In genomic region chr8:120072827-120073226, GRCm38 (mm10) we compare ENCODE assay signal across 11 mouse cellular contexts. TPM values are rescaled to one million over a fixed set of nuclear protein-coding genes. Genes with fewer than 3 reads are reported as not detected.
DNase-seq lines count a peak whose midpoint lies in the region; ATAC-seq and TF ChIP-seq lines count a peak whose summit lies in the region.
"Had no signal": no experiment of that assay in that cellular context is flagged by ENCODE, and none has a peak within 500 bp of the region (broad histone marks: within the 10 kb centered on the region; RNA-seq: fewer than 3 reads in every experiment).

No protein-coding gene starts in this region.

- H3K9ac ChIP-seq in intestine, postnatal 0 days (ENCODE audit: low read depth, low read length) = no peak overlapping the region
- H3K9ac ChIP-seq in midbrain, embryonic 13.5 days (replicated peaks) = no peak overlapping the region; the same call in 1 of the 2 replicates

- intact Hi-C loops in heart, postnatal 36 days (cut with DNase I) = loop anchor here (5.0 kb wide), 1 partner anchor 291 kb away; no protein-coding TSS in a partner anchor

- no peak for ATAC-seq in intestine, postnatal 0 days
- no peak for ATAC-seq in monocyte, adult 5-6 weeks (replicated peaks; ENCODE audit: insufficient number of reproducible peaks, low FRiP score, low TSS enrichment, poor library complexity, severe bottlenecking)
- ATAC-seq in midbrain, embryonic 13.5 days = no peak
- ATAC-seq: inflammation-experienced regulatory T-cells, adult 6 months had no signal

- H3K27me3 ChIP-seq in embryonic facial prominence, embryonic 10.5 days (replicated peaks; ENCODE audit: low read depth, poor library complexity, severe bottlenecking) = peaks cover 14% of the 10 kb centered on the region; the same call in 1 of the 2 replicates
- no peaks in the 10 kb centered on the region for H3K27me3 ChIP-seq in intestine, postnatal 0 days (replicated peaks; ENCODE audit: control insufficient read depth, insufficient read depth, low read length)
- H3K27me3 ChIP-seq in midbrain, embryonic 13.5 days = no peaks in the 10 kb centered on the region

- peak; percentile 34 for DNase-seq in adrenal gland, postnatal 25 days
- no peak for DNase-seq in adrenal gland, adult 18-20 months (ENCODE audit: low spot score in 2 of 2)
- DNase-seq in embryonic facial prominence, embryonic 10.5 days (ENCODE audit: low spot score) = peak; percentile 21
- DNase-seq in heart, postnatal 36 days = peak; percentile 40 to 44
- peak; percentile 53 to 68 for DNase-seq in kidney, postnatal 36 days

- WGBS in embryonic facial prominence, embryonic 10.5 days = 86% methylated on average over 8 of the region's 8 CpGs
- 72% methylated on average over 8 of the region's 8 CpGs for WGBS in intestine, postnatal 0 days
- WGBS in midbrain, embryonic 13.5 days = 88% methylated on average over 8 of the region's 8 CpGs

- no peak overlapping the region for H3K27ac ChIP-seq in embryonic facial prominence, embryonic 10.5 days (replicated peaks)
- H3K27ac ChIP-seq in intestine, postnatal 0 days (ENCODE audit: low read depth, low read length) = no peak overlapping the region
- no peak overlapping the region for H3K27ac ChIP-seq in midbrain, embryonic 13.5 days
- H3K27ac ChIP-seq: forebrain, embryonic 10.5 days had no signal

- no peak overlapping the region for H3K4me3 ChIP-seq in embryonic facial prominence, embryonic 10.5 days
- H3K4me3 ChIP-seq in intestine, postnatal 0 days (ENCODE audit: low read depth, low read length) = no peak overlapping the region
- no peak overlapping the region for H3K4me3 ChIP-seq in midbrain, embryonic 13.5 days (replicated peaks)
- H3K4me3 ChIP-seq: forebrain, embryonic 10.5 days had no signal

- no peak overlapping the region for H3K4me2 ChIP-seq in intestine, postnatal 0 days (replicated peaks; ENCODE audit: low read depth)
- H3K4me2 ChIP-seq in midbrain, embryonic 13.5 days (replicated peaks) = no peak overlapping the region

- no peak for TF ChIP-seq CTCF in intestine, postnatal 0 days (IDR thresholded peaks at IDR 0.05; ENCODE audit: low read depth)

- no peaks in the 10 kb centered on the region for H3K9me3 ChIP-seq in embryonic facial prominence, embryonic 10.5 days
- no peaks in the 10 kb centered on the region for H3K9me3 ChIP-seq in intestine, postnatal 0 days (ENCODE audit: control insufficient read depth)
- H3K9me3 ChIP-seq in midbrain, embryonic 13.5 days = no peaks in the 10 kb centered on the region
- H3K9me3 ChIP-seq: forebrain, embryonic 10.5 days; G1E had no signal

- peaks cover 37% of the 10 kb centered on the region for H3K4me1 ChIP-seq in embryonic facial prominence, embryonic 10.5 days
- H3K4me1 ChIP-seq in intestine, postnatal 0 days (replicated peaks; ENCODE audit: control insufficient read depth, insufficient read depth, low read length) = no peaks in the 10 kb centered on the region
- H3K4me1 ChIP-seq in midbrain, embryonic 13.5 days (replicated peaks) = peaks cover 5% of the 10 kb centered on the region; the same call in 1 of the 2 replicates

- no peaks in the 10 kb centered on the region for H3K36me3 ChIP-seq in embryonic facial prominence, embryonic 10.5 days (replicated peaks)
- H3K36me3 ChIP-seq in intestine, postnatal 0 days (ENCODE audit: control insufficient read depth, insufficient read depth) = no peaks in the 10 kb centered on the region
- no peaks in the 10 kb centered on the region for H3K36me3 ChIP-seq in midbrain, embryonic 13.5 days
- H3K36me3 ChIP-seq: forebrain, embryonic 10.5 days; G1E had no signal

RNA-seq across cellular contexts. Expression of gene Zdhhc7, which starts 28.5 kb away (rescaled TPM):
- total RNA-seq in adrenal gland, postnatal 25 days (2021) = 58.5 and 60.1 TPM in 2 replicates
- total RNA-seq in adrenal gland, adult 18-20 months (2021) = 10 to 100 TPM; 39.5 to 57.7 TPM
- polyA plus RNA-seq in embryonic facial prominence, embryonic 10.5 days (2016; fragmentation: Nextera tagmentation; extraction: Ambion mirVana) = 30.0 and 33.0 TPM in 2 replicates
- 10 to 100 TPM; 30.5 to 31.1 TPM for total RNA-seq in heart, postnatal 36 days (2021)
- 39.4 and 44.9 TPM in 2 replicates for polyA plus RNA-seq in intestine, postnatal 0 days (2015; fragmentation: Nextera tagmentation; extraction: Ambion mirVana)
- 24.9 to 42.9 TPM (median 27.3 TPM) in 3 replicates for total RNA-seq in monocyte, adult 5-6 weeks (2017)
- polyA plus RNA-seq in midbrain, embryonic 13.5 days (2015; fragmentation: Nextera tagmentation; extraction: Ambion mirVana) = 28.3 and 30.2 TPM in 2 replicates

RNA-seq across cellular contexts. Expression of gene 6430548M08Rik, which starts 41.1 kb away (rescaled TPM):
- 111 and 165 TPM in 2 replicates for total RNA-seq in adrenal gland, postnatal 25 days (2021)
- 100 to 1,000 TPM in 1 of 2 experiments, 10 to 100 TPM in 1; 60.5 to 130 TPM for total RNA-seq in adrenal gland, adult 18-20 months (2021)
- 3.1 and 3.4 TPM in 2 replicates for polyA plus RNA-seq in embryonic facial prominence, embryonic 10.5 days (2016; fragmentation: Nextera tagmentation; extraction: Ambion mirVana)
- total RNA-seq in heart, postnatal 36 days (2021) = 10 to 100 TPM; 13.8 to 15.9 TPM
- 6.0 and 7.1 TPM in 2 replicates for polyA plus RNA-seq in intestine, postnatal 0 days (2015; fragmentation: Nextera tagmentation; extraction: Ambion mirVana)
- 101 to 149 TPM (median 129 TPM) in 3 replicates for total RNA-seq in monocyte, adult 5-6 weeks (2017)
- 23.1 and 23.3 TPM in 2 replicates for polyA plus RNA-seq in midbrain, embryonic 13.5 days (2015; fragmentation: Nextera tagmentation; extraction: Ambion mirVana)

Comparison
In these comparisons a context has a peak if more than half of its experiments do, and no peak if none do; other contexts are left out.
1. DNase-seq: peak in adrenal gland, postnatal 25 days (single experiment), embryonic facial prominence, embryonic 10.5 days (single experiment), heart, postnatal 36 days (2 of 2) and kidney, postnatal 36 days (2 of 2); none in adrenal gland, adult 18-20 months (0 of 2).